Mouse (Mus musculus) forebrain, embryonic 11.5 days (tissue): ENCODE results near the gene Xylt1. TPM values are rescaled to one million over a fixed set of nuclear protein-coding genes. Genes with fewer than 3 reads are reported as not detected.

Experiments
- ATAC-seq: fragments of 200-750 bp; cut with Nextera tagmentation; replicated peaks from 2 replicates; pipeline ENCODE4 v1.8.0; 2017; ENCODE audit warnings: moderate TSS enrichment; ENCODE audit not compliant: low FRiP score
- DNase-seq: peaks from one replicate; pipeline ENCODE4 v3.0.0-alpha.2; 2017; ENCODE audit warnings: low spot score
- H3K27ac ChIP-seq: fragments of 300-500 bp; sonication (generic); 2 replicates; pipeline ENCODE4 v1.5.1; 2014; ENCODE audit warnings: low read depth, low read length
- H3K27me3 ChIP-seq: fragments of 300-500 bp; sonication (generic); 2 replicates; pipeline ENCODE4 v1.6.1; 2014; ENCODE audit warnings: mild to moderate bottlenecking, low read length, mixed read lengths; ENCODE audit not compliant: control insufficient read depth, insufficient read depth
- H3K36me3 ChIP-seq: fragments of 300-500 bp; sonication (generic); 2 replicates; pipeline ENCODE4 v1.6.1; 2014; ENCODE audit warnings: mild to moderate bottlenecking, low read length, moderate library complexity, mixed read lengths; ENCODE audit not compliant: control insufficient read depth, insufficient read depth
- H3K4me1 ChIP-seq: fragments of 300-500 bp; sonication (generic); replicated peaks from 2 replicates; pipeline ENCODE4 v1.6.1; 2014; ENCODE audit warnings: low read length, mixed read lengths; ENCODE audit not compliant: control insufficient read depth, insufficient read depth
- H3K4me2 ChIP-seq: fragments of 300-500 bp; sonication (generic); 2 replicates; pipeline ENCODE4 v1.6.1; 2014; ENCODE audit warnings: low read depth, mild to moderate bottlenecking, low read length, moderate library complexity, mixed read lengths; ENCODE audit not compliant: severe bottlenecking
- H3K4me3 ChIP-seq: fragments of 300-500 bp; sonication (generic); 2 replicates; pipeline ENCODE4 v1.5.1; 2014; ENCODE audit warnings: low read depth, low read length
- H3K9ac ChIP-seq: fragments of 300-500 bp; sonication (generic); 2 replicates; pipeline ENCODE4 v1.6.1; 2014; ENCODE audit warnings: low read length
- H3K9me3 ChIP-seq: fragments of 300-500 bp; sonication (generic); 2 replicates; pipeline ENCODE4 v1.6.1; 2016; ENCODE audit warnings: low read length, mixed read lengths; ENCODE audit not compliant: control insufficient read depth
- WGBS: fragments of 180-500 bp; shearing (Covaris S2); extraction: QIAGEN DNeasy Blood & Tissue Kit; methylation state at CpG from one replicate; pipeline ENCODE4 v1.1.7; 2014; 5-methylcytosine and 5-hydroxymethylcytosine counted together
- polyA plus RNA-seq: library from polyadenylated mRNA; unstranded; fragments of >200 nt; fragmentation: Nextera tagmentation; extraction: Ambion mirVana; gene quantifications from 2 replicates; pipeline ENCODE4 v1.2.1, GENCODE M21; 2014

Xylt1 gene
- polyA plus RNA-seq, 1 experiment from 2014 or later = 4.6 TPM

DNA sequence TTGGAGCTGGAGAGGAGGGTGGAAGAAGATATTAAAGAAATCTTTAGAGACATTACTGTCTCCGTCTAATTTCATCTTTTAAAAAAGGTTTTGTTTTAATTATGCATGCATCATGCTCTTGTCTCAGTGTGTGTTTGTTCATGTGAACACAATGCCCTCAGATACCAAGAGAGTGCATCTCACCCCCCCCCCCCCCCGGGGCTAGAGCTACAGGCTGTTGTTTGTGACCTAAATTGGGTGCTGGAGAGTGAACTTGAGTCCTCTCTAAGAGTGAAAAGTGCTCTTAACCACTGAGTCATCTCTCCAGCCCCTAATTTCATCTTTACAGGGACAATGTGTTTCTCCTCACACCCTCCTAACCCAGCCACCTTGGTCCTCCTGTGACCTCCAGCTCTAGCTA lies 131.5 kb downstream of the Xylt1 start:
- Histone ChIP-seq H3K36me3 (no peaks in the 10 kb centered on the region), H3K27me3 (no peaks in the 10 kb centered on the region), H3K9ac (no peak overlapping the region), H3K9me3 (no peaks in the 10 kb centered on the region), H3K4me3 (no peak overlapping the region), H3K27ac (no peak overlapping the region), H3K4me1 (0 out of 2 replicates have a peak, but pooled peaks cover 2% of the 10 kb centered on the region), H3K4me2 (no peak overlapping the region)
- ATAC-seq = no peak
- DNase-seq = no peak
- WGBS = 71% methylated on average over 2 of the region's 2 CpGs

DNA sequence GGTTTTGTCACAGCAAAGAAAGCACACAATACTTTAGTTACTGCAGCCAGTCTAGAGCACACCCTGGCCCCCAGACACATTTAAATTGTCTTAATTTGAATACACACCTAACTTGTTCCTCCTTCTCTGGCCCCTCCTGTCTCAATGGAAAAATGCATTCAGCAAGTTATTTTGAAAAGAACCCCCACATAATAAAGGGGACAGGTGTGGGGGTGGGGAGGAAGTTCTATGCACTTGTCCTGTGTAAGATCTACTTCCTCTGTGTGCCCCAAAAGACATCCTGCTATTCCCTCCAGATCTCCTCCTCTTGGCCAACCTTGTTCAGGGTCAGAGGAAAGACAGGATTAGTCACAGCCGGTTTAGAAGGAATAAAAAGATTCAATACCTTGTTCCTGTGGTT lies 135.0 kb downstream of the Xylt1 start:
- Histone ChIP-seq H3K4me2 (no peak overlapping the region), H3K36me3 (no peaks in the 10 kb centered on the region), H3K27ac (no peak overlapping the region), H3K4me3 (no peak overlapping the region), H3K4me1 (0 out of 2 replicates have a peak, but pooled peaks cover 2% of the 10 kb centered on the region), H3K9ac (no peak overlapping the region), H3K27me3 (no peaks in the 10 kb centered on the region), H3K9me3 (no peaks in the 10 kb centered on the region)
- ATAC-seq = no peak
- no peak for DNase-seq
- 46% methylated on average over 1 of the region's 1 CpGs for WGBS

DNA sequence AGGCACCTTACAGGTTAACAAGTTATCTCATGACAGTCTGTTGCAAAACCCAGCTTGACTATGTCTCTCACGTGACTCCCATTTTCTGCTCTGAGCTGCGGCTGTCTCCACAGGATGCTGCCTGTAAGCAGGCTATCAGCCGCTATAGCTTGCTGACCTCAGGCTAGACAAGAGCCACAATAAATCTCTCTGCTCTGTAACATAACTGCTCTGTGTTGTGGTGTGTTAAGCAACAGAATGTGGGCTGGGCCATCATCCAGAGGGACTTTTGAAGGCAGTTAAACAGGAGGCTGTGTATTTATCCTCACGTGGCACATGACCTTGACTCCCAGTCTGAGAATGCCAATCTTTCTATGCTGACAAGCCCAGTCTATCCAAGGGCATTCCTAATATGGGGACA lies 136.1 kb downstream of the Xylt1 start:
- Histone ChIP-seq H3K9ac (no peak overlapping the region), H3K4me2 (no peak overlapping the region), H3K36me3 (no peaks in the 10 kb centered on the region), H3K27ac (no peak overlapping the region), H3K4me3 (no peak overlapping the region), H3K27me3 (no peaks in the 10 kb centered on the region), H3K9me3 (no peaks in the 10 kb centered on the region; the same call in 1 of the 2 replicates), H3K4me1 (0 out of 2 replicates have a peak, but pooled peaks cover 2% of the 10 kb centered on the region)
- ATAC-seq (no peak), DNase-seq (no peak)
- 80% methylated on average over 4 of the region's 4 CpGs for WGBS

DNA sequence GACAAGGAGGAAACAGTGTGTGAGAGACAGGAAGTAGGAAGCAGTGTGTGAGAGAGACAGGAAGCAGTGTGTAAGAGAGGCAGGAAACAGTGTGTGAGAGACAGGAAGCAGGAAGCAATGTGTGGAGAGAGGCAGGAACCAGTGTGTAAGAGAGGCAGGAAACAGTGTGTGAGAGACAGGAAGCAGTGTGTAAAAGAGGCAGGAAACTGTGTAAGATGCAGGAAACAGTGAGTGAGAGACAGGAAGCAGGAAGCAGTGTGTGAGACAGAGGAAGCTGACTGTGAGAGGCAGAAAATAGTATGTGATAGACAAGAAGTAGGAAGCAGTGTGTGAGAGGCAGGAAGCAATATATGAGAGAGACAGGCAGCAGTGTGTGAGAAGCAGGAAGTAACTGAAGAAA lies 140.6 kb downstream of the Xylt1 start:
- no peak for ATAC-seq
- no peak overlapping the region for H3K27ac ChIP-seq

DNA sequence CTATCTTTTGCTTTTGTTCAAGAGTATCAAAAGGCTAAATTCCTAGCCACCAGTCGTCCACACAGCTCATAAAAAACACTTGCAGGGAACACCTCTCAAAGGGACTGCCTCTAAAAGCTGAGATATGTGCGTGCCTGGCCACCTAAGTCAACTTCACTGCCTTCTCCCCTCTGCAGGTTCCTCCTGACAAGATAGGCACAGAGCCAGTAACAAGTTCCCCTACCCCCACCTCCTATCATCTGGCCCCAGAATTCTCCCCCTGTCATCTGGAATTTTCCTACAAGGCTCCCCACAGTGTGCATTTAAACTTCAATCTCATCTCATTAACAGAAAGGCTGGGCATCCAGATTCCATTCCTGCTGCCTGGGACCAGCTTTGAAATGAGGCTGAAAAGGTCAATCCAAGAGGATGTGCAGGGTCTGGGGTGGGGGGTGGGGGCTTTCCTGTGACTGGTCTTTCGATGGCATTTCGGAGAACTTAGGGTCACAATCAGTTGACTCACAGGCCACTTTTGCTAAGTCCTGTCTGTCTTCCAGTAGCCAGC lies 141.4 kb downstream of the Xylt1 start:
- H3K9ac ChIP-seq = no peak overlapping the region
- DNase-seq (no peak), ATAC-seq (no peak)
- no peaks in the 10 kb centered on the region; the same call in 1 of the 2 replicates for H3K4me1 ChIP-seq
- H3K4me3 ChIP-seq = no peak overlapping the region
- H3K9me3 ChIP-seq = no peaks in the 10 kb centered on the region; the same call in 1 of the 2 replicates
- H3K36me3 ChIP-seq = no peaks in the 10 kb centered on the region
- H3K4me2 ChIP-seq = no peak overlapping the region
- H3K27ac ChIP-seq = no peak overlapping the region
- H3K27me3 ChIP-seq = no peaks in the 10 kb centered on the region
- WGBS = 37% methylated on average over 4 of the region's 4 CpGs

More for the DNA sequence above, 140.6 kb downstream of the Xylt1 start:
- no peaks in the 10 kb centered on the region for H3K27me3 ChIP-seq
- H3K4me1 ChIP-seq = no peaks in the 10 kb centered on the region; the same call in 1 of the 2 replicates
- no peak overlapping the region for H3K4me2 ChIP-seq
- no peak overlapping the region for H3K9ac ChIP-seq
- H3K9me3 ChIP-seq = no peaks in the 10 kb centered on the region; the same call in 1 of the 2 replicates
- no peak overlapping the region for H3K4me3 ChIP-seq
- no peaks in the 10 kb centered on the region for H3K36me3 ChIP-seq
- no peak for DNase-seq

DNA sequence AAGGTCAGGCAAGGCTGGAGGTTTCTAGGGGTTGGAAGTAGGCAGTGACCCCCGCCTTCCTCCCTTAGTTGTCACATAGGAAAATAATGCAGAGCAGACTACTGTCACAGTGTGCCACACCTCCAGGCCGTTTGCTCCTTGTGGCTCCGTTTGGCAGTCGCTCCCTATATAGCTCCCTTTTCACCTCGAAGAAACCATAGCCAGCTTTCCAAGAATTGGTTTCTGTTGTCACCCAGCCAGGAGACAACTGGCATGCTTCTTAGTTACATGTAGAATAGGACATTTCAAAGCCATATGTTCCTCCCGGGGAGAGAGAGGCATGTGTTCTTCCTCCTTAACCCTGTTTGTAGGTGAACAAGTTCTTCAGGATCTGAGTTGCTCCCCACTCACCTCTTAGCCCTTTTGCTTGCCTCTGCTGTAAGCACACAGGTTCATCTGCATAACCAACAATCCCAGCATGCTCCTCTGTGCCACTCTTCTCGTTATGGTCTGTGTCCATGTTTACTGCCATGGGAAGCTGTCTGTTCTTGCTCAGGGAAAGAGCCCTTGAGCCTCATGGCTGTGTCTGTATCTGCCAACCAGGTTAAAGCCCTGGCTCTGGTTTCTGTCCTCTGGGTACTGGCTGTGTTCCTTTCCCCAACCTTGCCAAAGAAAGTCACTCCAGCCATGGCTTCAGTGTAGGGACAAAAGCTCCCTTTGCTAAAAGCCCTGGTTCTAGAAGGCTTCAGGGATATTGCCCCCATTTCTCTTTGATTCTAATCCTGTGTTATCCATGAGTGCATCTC lies 143.8 kb downstream of the Xylt1 start:
- Histone ChIP-seq H3K4me3 (no peak overlapping the region), H3K9ac (no peak overlapping the region), H3K27ac (no peak overlapping the region), H3K9me3 (no peaks in the 10 kb centered on the region; the same call in 1 of the 2 replicates), H3K4me2 (no peak overlapping the region), H3K4me1 (no peaks in the 10 kb centered on the region; the same call in 1 of the 2 replicates), H3K27me3 (no peaks in the 10 kb centered on the region), H3K36me3 (no peaks in the 10 kb centered on the region)
- 69% methylated on average over 7 of the region's 7 CpGs for WGBS
- ATAC-seq = no peak
- DNase-seq = no peak

DNA sequence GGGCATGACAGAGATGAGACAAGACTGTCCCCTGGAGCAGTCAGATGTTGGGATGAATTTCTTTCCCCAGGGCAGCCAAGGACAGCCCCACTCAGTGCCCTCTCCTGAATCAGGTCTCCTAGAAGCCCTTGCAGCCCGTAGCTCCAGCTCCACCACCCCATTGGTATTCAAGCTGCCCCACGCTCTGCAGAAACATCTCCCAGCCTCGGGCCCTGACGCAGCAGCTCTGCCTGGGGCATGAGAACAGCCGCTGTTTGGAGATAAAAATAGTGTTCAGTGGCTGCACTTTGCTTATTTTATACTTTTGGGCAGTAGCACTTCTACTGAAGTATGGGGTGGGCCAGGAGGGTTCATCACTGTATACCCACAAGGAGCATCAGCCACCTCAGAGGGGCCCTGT lies 144.9 kb downstream of the Xylt1 start:
- DNase-seq (no peak), ATAC-seq (no peak)
- no peak overlapping the region for H3K27ac ChIP-seq
- no peak overlapping the region for H3K4me3 ChIP-seq
- H3K9ac ChIP-seq = no peak overlapping the region
- WGBS = 92% methylated on average over 5 of the region's 5 CpGs
- no peaks in the 10 kb centered on the region; the same call in 1 of the 2 replicates for H3K9me3 ChIP-seq
- no peaks in the 10 kb centered on the region; the same call in 1 of the 2 replicates for H3K4me1 ChIP-seq
- no peaks in the 10 kb centered on the region for H3K27me3 ChIP-seq
- H3K4me2 ChIP-seq = no peak overlapping the region
- no peaks in the 10 kb centered on the region for H3K36me3 ChIP-seq

DNA sequence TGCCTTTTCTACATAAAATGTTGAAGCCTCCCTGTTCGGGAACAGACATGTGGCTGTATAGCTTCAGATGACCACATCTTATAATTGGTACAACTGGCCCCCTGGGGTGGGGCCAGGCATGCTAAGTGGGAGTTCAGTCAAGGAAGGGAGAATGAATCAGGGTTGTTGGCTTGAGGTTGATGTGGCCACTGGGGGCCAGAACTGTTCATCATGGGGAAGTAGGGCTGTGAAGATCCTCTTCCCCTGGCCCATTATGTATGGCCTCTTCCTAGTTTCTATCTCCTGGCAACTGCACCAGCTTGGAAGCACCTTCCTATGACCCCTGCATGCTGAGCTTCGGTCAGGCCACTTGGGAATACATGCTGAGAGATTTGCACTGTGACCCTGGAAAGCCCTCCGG lies 145.8 kb downstream of the Xylt1 start:
- H3K36me3 ChIP-seq = no peaks in the 10 kb centered on the region
- H3K9ac ChIP-seq = no peak overlapping the region
- H3K4me1 ChIP-seq = no peaks in the 10 kb centered on the region; the same call in 1 of the 2 replicates
- no peaks in the 10 kb centered on the region for H3K27me3 ChIP-seq
- no peak overlapping the region for H3K4me3 ChIP-seq
- ATAC-seq (no peak), DNase-seq (no peak)
- no peak overlapping the region for H3K4me2 ChIP-seq
- WGBS = 88% methylated on average over 3 of the region's 3 CpGs
- no peak overlapping the region for H3K27ac ChIP-seq
- no peaks in the 10 kb centered on the region for H3K9me3 ChIP-seq
